Mouse (Mus musculus): ENCODE results near the gene Itpr1.

DNA sequence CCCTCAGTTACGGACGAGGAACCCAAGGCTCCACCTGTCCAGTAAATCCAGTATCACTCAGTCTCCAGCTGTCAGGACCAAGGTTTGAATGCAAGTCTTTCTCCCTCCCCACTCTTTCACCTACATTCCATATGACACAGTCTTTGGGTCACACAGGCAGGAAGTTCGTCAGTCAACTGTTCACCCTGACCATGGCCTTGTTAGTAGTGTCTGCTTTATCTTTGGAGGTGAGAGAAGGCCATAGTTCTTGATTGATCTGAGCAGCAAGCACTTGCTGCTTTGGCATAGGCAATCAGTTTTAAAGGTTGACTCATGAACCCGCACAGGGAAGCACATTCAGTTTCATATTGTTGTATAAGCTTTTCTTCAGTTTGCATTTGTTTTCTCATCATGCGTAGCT lies 240.7 kb downstream of the Itpr1 start:
- TF ChIP-seq CTCF (IDR thresholded peaks at IDR 0.05; ENCODE audit: insufficient read depth, low read length) (no peak), POLR2A (IDR thresholded peaks at IDR 0.05; ENCODE audit: borderline replicate concordance, extremely low read depth, low read depth, low read length) (no peak)

All from lung, adult 2 months (tissue).